Mouse (Mus musculus) R1 (cell line): ENCODE data around the gene Macrod2.

Experiments used
- DNase-seq: peaks from one replicate; pipeline ENCODE4 v3.0.0-alpha.2; 2018; ENCODE audit warnings: low read depth, low spot score

Gene Macrod2

GRCm38 (mm10) chr2:141618257-141618656 is 1223.1 kb downstream of the Macrod2 start:
- no peak for DNase-seq

- no peak for DNase-seq
Measured at GRCm38 (mm10) chr2:141664051-141664450, 1268.9 kb downstream of the Macrod2 start.

- DNase-seq = no peak
Measured at GRCm38 (mm10) chr2:141672814-141673213, 1277.7 kb downstream of the Macrod2 start.

GRCm38 (mm10) chr2:141673405-141673804 is 1278.3 kb downstream of the Macrod2 start:
- DNase-seq = no peak

GRCm38 (mm10) chr2:141697541-141697940 is 1302.4 kb downstream of the Macrod2 start:
- no peak for DNase-seq

- DNase-seq = no peak
Measured at GRCm38 (mm10) chr2:141698320-141698719, 1303.2 kb downstream of the Macrod2 start.

GRCm38 (mm10) chr2:141700759-141701452 is 1305.8 kb downstream of the Macrod2 start:
- DNase-seq = no peak

GRCm38 (mm10) chr2:141711785-141712184 is 1316.7 kb downstream of the Macrod2 start:
- no peak for DNase-seq

- no peak for DNase-seq
Measured at GRCm38 (mm10) chr2:141712265-141712664, 1317.2 kb downstream of the Macrod2 start.

GRCm38 (mm10) chr2:141715061-141715460 is 1320.0 kb downstream of the Macrod2 start:
- DNase-seq = no peak

- no peak for DNase-seq
Measured at GRCm38 (mm10) chr2:141722531-141722930, 1327.4 kb downstream of the Macrod2 start.

GRCm38 (mm10) chr2:141728998-141729397 is 1333.9 kb downstream of the Macrod2 start:
- DNase-seq = no peak

- DNase-seq = no peak
Measured at GRCm38 (mm10) chr2:141736685-141737456, 1341.8 kb downstream of the Macrod2 start.

GRCm38 (mm10) chr2:141738702-141739101 is 1343.6 kb downstream of the Macrod2 start:
- DNase-seq = no peak

- DNase-seq = no peak
Measured at GRCm38 (mm10) chr2:141740318-141740717, 1345.2 kb downstream of the Macrod2 start.

GRCm38 (mm10) chr2:141800236-141800635 is 1405.1 kb downstream of the Macrod2 start:
- DNase-seq = no peak

GRCm38 (mm10) chr2:141800909-141801308 is 1405.8 kb downstream of the Macrod2 start:
- no peak for DNase-seq

GRCm38 (mm10) chr2:141816266-141816665 is 1421.2 kb downstream of the Macrod2 start:
- DNase-seq = no peak

GRCm38 (mm10) chr2:141817546-141818180 is 1422.6 kb downstream of the Macrod2 start:
- no peak for DNase-seq

GRCm38 (mm10) chr2:141820795-141821194 is 1425.7 kb downstream of the Macrod2 start:
- no peak for DNase-seq

GRCm38 (mm10) chr2:141825606-141826495 is 1430.7 kb downstream of the Macrod2 start:
- no peak for DNase-seq
